Mouse (Mus musculus) right cerebral cortex, postnatal 4 days (tissue): ENCODE results near the gene Ccdc86.

Source experiments
- DNase-seq: peaks from one replicate; pipeline ENCODE4 v3.0.0-alpha.2; 2022

The Ccdc86 gene

DNA sequence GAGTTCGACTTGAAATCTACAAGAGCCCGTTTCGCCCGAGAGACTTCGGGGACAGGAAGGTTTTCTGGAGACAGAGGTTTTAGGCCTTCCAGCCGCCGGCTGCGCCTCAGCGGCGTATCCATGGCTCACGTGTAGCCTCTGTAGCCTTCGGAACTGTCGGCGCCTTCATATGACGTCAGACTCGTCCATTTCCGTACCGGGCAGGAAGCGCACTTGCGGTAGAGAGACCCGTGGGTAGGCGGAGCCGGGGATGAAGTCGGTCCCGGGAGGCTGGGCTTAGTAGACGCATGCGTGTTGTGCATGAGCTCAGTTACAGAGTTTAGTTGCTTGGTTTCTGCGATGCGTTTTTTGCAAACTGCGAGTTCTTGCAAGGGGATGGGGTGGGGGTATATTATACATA is at the start of gene Ccdc86:
TSS of gene Ccdc86 (minus strand) at position 155 of the 400 bp plus-strand sequence.
- peak; percentile 95 for DNase-seq

DNA sequence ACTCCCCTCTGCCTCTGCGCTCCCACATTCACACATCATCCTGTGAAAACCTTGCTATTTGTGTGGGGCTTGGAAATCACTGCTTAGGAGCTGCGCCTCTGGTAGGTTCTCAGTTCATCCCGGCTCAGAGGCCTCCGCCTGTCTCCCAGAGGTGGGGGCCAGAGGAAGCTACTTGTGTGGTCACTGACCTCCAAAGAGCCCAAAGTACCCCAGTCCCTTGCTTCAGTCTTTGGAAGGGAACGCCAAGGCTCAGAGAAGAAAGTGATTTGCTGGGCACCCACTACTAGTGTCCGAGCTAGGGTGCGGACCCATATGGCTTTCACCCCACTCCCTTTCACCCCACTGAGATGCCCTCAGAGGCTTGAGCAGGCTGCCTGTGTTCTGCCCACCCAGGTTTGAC is 44.1 kb upstream of the Ccdc86 start, which contains the start of gene Ms4a15:
TSS of gene Ms4a15 (minus strand) at position 101 of the 400 bp plus-strand sequence.
- DNase-seq, result no peak

DNA sequence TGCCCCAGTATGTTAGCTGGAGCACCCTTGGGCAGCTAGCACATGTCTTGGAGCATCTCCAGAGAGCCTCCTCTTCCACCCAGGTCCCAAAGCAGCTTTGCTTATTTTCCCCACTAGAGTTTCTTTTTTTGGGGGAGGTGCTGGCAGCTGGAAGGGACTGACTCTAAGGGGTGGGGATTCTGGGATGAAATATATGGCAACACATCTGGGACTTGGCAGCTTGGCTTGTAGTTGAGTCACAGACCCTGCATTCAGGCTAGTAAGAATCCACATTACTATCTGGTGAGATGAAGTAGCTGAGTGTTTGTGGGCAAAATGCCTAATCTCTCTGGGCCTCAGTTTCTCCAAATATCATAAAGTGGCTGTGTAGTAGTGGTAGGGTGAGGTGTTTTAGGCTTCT is 42.8 kb upstream of the Ccdc86 start:
- DNase-seq, result no peak

DNA sequence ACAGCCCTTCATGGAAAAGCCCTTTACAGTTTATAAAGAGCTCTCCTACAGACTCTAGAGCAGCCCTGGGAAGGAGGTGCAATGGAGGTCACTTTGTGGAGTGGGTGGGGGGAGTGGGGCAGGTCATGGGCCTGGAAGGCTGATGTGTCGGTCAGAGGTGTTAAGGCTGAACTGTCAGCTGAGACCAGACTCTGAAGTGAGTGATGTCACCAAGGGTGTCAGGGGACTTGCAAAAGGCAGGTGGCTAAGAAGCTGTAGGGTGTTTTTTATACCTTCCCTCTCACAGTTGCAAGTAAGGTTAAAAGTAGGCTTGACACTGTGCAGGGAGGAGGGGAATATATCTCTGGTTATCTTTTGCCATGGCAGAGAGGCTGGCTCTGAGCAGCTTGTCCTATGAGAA is 41.7 kb upstream of the Ccdc86 start:
- DNase-seq, result no peak

DNA sequence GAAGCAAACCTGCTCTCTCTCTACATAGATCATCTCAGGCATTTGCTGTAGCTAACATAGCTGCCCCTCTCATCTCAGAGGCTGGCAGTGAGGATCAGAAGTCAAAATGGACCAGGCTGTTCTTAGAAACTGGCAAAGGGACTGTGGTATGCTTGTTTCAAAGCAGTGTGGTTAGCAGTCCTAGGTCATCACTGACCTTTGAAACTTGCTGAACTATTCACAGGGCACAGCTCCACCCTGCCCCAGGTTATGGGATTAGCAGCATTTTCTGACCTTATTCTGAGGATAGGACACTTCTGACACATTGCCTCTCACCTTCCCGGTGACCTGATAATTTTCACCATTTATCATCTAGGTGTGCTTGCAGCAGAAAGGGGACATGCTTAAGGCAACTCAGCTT is 39.5 kb upstream of the Ccdc86 start:
- no peak for DNase-seq

DNA sequence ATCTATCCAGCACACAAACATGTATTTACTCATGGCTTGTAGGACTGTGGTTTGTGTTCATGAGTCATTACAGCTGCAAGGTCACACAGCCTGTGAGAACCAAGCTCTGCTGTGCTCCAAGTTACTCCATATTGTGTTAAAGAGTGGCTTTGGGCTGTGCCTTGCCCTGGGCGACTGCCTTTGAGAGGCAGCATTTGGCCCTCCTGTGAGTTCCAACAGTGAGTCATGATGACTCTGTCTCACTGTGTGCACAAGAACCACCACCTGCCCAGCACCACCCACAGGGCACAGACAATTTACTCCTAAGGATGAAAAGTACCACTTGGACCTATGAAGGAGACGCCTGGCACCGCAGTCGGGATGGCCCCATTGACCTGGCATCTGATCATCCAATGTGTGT is 36.8 kb upstream of the Ccdc86 start:
- no peak for DNase-seq

DNA sequence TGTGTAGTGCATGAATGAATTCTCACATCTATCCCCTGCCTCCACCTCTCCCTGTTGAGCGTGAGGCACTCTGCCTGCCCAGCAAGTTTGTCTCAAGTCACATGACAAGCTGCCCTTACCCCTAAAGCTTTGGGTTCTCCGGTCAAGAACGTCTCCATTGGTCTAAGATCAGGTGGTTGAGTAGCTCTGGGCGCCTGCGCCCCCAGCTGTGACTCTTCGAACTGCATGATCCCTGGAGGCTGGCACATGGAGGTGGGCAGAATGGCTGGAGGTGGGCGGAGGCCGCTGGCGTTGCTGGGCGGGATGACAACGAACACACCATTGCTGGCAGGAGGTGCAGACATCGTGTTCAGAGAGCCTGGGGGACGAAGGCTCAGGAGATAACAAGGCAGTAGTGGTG is 35.5 kb upstream of the Ccdc86 start:
- no peak for DNase-seq

DNA sequence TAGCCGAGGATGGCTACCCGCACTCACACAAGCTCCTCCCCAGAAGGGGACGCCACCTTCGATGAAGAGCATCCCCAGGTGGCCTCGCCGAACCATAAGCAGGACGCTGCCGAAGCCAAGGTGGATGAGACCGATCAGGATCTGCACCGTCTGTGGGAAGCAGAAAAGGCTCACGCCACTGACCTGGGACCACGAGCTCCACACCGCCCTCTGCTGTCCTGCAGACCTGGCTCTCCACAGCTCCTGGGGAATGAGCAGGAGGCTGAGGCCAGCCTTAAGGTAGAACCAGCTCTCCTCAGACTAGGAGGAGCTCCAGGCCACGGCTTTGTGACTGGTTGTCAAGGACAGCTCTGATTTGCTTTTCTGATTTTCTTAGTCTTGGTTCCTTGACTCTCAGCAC is 34.1 kb upstream of the Ccdc86 start:
- peak; percentile 29 for DNase-seq

DNA sequence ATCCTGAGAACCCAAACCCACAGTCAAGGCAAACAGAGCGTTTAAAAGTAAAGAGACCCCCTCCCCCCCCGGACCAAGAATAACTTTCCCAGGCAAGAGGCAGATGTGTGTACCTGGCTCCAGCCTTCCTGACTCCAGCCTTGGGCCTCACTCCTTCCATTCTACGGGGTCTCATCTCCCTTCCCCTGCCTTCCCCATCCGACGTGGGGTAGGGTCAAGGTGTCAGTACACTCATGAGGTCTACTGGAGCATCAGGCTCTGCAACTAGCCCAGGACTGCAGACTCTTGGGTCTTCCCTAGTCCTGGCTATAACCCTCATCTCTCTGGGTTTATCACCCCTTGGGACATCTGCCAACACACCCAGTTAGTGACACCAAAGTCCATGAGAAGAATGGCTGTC is 31.1 kb upstream of the Ccdc86 start:
- no peak for DNase-seq

DNA sequence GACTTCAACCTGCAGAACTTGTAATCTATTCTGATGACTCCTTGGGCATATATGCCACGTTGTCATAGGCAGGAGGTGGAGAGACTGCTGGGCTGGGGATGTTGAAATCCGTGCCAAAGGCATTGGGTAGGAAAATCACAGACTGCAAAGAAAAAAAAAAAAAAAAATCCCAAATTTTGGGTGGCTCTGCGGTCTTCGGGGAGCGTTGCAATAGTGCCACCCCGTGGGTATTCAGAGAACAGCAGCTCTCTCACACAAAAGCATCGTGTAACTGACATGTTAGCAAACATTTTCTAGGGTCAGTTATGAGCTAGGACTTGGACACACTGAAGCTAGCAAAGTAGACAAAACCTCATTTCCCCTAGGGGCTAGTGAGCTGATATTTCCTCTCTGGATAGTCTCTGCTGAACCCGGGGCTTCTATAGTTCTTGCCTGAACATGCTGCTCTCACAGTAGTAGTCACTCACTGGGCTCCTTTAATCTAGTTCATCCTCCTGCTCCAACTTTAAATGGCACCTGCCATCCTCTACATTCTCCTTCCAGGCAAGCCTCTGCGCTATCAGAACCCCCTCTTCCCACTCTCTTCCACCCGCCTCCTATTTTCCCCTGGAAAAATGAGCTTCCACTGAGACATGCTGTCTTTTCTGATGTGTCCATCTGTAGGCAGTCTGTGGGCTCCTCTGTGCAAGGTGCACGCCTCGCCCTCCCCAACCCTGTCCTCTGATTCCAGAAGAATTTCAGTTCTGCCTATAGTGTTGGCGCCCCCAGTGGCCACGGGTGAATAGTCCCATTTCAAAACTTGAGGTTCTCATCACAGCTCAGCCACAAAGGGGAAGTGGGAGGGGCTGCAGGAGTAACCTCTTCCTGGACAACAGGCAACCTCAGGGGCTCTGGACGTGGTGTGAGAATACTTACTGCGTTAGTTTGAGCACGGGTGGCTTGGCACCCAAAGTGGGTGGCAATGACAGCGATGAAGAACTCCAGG is 30.4 kb upstream of the Ccdc86 start:
- peak; percentile 81 for DNase-seq

DNA sequence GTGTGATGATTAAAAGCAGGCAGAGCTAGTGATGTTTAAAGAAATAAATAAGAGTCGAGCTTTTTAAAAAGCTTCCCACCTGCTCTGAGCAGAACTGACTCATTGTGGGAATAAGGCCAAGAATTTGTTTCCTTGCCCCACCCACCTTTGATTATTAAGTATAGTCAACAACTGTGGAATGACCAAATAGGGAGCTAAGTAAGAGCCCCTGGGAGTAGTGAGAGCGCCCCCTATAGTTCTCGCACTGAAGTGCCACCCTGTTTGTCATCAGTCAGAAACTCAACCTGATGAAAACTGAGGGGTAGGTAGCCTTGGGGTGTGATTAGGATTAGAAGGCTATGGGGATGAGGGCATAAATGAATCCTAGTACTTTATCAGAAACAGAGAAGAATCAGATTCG is 27.3 kb upstream of the Ccdc86 start:
- no peak for DNase-seq

DNA sequence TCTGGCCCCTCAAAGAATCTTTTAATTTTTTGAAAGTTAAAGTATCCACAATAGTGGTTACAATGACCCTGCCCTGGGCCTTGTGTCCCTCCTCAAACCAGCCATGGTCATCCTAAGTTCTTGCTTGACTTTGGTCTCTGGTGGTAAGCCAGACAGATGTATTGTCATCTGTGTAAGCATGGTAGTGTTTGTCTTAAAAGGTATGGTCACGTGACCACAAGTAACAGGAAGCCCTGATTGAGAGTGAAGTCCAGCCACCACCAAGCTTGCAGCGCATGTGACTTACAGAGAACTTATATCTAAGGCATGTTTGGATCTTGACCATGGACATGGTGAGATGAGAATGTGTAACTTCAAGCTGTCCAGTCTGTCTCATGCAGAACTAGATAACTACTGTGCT is 26.1 kb upstream of the Ccdc86 start:
- DNase-seq, result no peak

DNA sequence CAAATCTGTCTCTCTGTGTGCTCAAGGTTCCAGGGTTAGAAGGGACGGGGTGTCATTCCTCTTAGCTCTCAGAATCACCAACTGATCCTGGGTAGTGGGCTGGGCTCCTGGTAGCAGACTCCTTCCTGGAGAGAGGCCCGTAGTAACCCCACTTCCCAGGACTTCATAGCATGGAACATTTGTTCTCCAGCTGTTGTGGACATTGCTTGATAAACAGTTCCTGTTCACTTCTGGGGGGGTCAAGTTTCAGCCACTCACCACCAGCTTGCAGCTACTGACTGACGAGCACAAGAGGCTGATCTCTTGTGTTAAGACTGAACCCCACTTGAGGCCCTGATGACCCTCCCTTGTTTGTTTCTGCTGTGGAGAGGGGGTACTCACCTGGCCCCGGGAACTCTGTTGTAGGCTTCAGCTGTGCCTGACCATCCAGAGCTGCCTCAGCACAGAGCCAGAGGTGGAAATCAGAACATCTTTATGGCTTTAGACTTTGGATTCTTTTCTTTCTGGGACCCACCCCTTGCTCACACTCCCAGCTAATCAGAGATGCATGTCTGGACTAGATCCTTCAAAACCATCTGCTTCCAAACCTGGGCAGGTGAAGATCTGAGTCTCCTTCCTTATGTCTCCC is 25.3 kb upstream of the Ccdc86 start, which contains the start of gene Ms4a10:
TSS of gene Ms4a10 (minus strand) at position 433 of the 628 bp plus-strand sequence.
- no peak for DNase-seq

DNA sequence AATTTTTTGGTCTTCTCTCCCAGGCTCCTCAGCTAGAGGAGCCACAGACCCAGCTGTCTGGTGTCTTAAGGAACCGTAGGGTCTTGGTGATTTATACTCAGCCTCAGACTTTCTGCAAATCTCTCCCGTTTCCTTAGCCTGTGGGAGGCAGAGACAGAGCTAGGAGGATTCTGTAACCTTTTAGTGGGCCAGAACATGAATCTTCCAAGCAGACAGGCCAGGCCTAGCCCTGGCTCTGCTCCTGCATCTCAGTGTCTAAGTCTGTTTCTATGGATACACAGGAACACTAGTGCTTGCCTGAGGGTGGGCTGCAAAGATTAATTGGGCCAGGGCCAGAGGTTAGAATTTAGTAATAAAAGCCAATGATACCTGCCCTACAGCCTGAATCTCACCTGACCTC is 24.1 kb upstream of the Ccdc86 start:
- DNase-seq, result no peak

DNA sequence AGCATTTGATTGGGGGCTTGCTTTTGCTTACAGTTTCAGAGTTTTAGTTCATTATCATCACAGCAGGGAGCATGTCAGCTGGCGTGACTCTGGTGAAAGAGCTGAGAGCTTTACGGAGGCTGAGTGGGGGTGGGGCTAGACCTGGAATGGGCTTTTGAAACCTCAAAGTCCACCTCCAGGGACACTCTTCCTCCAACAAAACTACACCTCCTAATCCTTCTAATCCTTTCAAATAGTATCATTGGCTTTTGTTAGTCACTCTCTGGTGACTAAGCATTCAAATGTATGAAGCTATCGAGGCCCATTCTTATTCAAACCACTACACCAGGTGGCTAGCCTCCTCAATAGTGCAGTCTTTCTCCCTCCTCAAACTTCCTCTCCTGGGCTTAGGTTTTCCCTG is 23.6 kb upstream of the Ccdc86 start:
- no peak for DNase-seq

DNA sequence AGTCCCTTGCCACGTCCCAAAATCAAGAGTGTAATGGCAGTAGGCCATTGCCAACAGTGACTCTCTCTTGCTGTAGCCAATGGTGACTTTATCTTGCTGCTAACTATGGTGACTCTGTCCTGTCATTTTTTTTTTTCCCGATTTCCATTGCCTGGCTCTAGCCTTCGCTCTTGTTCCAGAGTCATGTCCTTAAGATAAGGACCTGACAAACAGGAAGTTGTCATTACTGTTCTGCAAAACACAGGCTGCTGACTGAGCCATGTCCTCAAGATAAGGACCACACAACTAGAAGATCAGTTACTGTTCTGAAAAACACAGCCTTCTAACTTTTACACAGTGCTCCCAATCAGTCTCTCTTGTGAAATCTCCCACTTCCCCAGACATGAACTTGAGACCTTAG is 21.4 kb upstream of the Ccdc86 start:
- no peak for DNase-seq

DNA sequence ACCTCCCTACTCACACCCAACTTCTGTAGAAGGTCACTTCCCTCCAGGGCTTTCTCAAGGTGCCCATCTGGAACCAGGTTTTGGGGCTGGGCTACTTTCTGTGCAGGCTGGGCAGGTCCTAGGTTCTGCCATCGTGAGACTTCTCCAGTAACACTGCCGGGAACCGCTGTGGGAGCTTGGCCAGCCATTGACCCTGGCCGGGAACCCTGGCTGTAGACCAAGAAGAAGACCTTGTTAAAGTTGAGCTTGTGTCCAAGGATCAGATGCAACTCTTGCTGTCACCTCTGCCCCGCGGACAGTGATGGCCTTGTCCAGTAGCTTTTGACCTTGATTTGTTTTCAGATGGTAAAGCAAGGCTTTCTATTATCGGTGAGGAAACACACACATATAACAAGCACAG is 19.5 kb upstream of the Ccdc86 start:
- no peak for DNase-seq

DNA sequence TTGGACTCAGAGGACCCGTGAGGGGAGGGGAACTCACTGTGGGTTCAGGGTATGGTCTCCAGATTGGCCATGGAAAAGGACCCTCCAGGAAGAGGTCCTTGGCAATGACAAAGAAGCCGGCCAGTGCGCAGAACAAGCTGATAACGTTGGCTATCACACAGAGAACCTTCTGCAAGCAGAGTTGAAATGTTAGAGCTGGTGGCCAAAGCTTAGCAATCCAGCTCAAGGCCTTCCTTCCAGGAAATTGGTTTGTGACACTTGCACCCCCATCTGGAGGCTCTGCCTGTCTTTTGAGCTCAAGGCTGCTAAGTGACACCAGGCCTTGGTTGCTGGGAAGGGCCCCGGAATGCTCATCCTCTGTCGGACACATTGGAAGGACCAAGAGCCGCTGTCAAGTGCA is 16.7 kb upstream of the Ccdc86 start:
- no peak for DNase-seq

DNA sequence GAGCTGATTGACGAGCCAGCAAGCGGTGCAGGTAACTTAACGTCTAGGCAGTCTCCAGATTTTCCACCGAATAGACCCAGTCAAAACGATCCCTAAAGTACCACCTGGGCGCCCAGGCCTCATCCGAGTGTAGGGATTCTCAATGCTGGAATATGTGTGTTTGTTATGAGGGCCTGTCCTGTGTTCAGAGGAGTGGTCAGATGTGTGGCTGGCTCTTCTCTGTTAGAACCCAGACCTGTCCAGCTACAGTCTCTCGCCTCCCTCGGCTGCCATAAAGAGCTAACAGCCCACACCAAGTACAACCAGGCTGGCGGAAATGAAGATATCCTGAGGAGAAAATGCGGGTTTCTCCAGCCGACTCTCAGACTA is 10.9 kb upstream of the Ccdc86 start:
- DNase-seq, result no peak

DNA sequence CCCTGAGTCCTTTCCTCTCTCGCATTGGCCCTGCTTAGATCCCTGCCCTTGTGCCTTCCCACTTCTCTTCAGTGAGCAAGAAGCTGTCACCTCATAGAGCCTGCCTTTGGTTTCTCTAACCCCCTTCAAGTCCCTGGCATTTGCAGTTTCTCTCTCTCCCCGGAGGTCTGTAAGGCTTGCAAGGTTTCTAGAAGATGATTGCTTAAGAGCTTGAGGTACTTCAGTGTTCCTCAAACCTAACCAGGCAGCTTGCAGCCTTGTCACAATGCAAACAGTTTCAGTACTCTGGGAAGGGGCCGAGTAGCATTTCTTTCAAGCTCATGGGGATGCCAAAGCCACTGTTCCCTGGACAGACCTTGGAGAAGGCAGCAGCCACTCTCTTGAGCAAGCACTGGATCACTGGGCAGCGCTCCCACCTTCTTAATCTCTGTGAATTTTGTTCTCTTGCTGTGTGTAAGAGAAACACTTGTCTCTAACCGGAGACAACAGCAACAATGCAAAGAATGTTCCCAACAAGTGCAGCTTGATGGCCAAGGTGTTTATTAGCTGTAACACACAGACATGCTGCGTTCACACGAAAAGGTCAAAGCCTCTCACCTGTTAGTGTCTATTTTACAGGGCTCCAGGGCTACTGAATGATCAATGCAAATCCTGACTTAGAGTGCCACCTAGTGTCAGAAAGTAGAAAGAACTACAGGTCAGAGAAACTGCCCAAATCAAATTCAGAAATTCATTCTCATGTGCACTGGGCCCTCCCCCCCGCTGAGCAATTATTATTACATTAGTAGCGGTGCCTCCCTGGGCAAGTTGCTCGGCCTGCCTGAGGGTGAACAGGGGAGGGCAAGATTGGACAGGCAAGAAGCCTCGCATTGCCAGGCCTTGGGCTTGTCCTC is 10.3 kb upstream of the Ccdc86 start:
- no peak for DNase-seq

DNA sequence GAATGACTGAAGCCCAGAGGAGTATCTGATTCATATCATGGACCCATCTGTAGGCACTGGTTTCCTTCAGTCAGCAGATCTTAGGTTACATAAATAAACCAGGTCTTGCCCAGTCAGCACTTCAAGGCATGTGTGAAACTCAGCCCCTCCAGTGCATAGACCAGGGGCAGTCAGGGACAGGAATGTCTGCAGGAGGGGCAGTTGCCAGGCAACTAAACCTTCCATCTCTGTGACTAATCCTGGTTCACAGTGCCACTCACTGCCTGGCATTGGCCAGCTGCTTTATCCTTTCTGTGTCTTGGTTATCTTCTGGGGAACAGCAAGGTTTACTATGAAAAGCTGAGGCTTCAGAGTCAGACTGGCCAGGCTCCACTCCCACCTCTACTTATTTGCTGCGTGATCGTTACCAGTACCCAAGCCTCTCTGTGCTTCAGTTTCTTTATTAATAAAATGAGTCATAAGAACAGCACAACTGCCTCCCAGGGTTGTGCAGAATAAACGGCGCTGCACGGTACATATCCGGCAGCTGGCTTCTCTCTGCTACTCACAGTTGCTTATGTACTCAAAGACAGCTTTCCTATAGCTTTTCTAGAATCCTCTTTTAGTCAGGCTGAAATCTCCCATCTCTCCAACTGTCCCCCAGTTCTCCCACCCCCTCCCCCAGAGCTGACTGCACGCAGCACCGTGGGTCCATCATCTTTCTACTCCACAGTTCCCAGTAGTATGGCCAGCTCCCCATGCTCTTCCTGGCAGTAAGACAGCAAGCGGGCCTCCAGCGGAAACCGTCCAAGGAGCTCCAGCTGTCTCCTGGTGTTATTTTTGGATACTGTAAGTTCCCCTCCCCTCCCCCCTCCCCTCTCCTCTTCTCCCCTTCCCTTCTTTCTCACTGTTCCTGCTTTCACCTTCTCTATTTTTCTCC is 3.2 kb upstream of the Ccdc86 start:
- peak; percentile 23 for DNase-seq

DNA sequence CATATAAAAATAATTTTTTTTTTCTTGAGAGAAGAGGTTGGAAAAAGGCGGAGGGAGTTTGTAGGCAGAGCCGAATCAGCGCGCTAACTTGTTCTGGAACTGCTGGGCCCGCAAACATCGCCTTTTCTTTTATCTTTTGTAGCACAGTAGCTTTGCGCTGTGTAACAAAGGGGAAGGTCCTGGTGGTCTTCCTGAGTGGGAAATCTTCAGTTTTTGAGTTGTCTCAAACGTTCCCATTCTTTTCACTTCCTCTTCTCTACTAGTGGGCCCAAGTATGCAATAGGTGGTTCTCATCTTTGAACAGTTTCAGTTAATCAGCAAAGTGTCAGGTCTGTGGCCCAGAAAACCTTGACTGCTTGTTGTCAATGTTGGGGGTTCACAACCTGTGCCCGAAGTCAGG is 492 bp upstream of the Ccdc86 start:
- no peak for DNase-seq
